Mouse (Mus musculus) v-Abl transformed pro-B cells (cell line): ENCODE measurements around the gene Neurl4.

Experiments used
- in situ Hi-C, 2 experiments: fragments of 400-800 bp; cut with MboI; formaldehyde crosslinking; loops; one replicate each; pipeline ENCODE4 v1.15.1; 2025; ENCODE audit not compliant: unreplicated experiment in 2 of 2

Neurl4 gene

GRCm38 (mm10) chr11:69880506-69880852 lies 20.4 kb upstream of the Neurl4 start:
- in situ Hi-C loops, result loop anchor here (5.0 kb wide), 1 partner anchor 42 kb away; the partner anchor contains the start of gene Eif5a (in 2 of the 2)

DNA sequence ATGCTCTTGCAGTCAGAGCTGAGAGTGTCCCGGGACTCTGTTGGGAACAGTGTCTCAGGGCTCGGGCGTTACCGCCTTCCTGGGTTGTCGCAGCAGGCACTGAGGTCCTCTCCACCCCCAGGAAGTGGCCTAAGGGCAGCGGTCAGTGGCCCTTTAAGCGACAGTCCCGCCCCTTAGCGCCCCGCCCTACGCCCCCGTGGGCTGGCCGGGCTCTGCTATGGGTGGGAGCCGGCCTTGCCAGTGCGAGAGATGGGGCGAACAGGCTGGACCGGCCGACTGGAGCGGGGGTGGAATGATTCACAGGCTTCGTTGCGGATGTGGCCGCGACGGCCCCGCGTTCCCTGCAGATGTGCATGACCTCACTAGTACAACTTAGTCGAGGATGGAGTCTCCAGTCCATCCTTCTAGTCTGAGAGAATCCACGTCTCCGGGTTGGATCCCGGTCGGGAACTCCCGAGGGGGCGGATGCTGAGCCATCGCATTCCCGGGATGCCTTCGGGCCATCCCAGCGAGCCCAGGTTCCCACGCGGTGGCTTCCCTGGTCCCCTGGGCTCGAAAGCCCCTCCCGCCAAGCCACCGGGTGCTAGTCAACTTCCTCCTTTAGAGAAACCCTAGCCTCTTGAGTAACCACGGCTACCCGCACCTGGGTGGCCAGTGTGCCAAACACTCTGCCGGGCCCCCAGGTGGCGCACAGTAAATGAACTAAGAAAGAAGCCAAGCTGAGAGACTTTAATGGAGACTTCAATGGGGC lies 19.8 kb upstream of the Neurl4 start, which contains the start of gene Kctd11:
Kctd11 (minus strand) TSS at position 554 of the 751 bp plus-strand sequence.
- in situ Hi-C loops, result loop anchor here (5.0 kb wide), 1 partner anchor 41 kb away; the partner anchor contains the start of gene Eif5a (in 2 of the 2)

GRCm38 (mm10) chr11:69881787-69882670 lies 18.8 kb upstream of the Neurl4 start:
- in situ Hi-C loops, result loop anchor here (5.0 kb wide), 1 partner anchor 40 kb away; the partner anchor contains the start of gene Eif5a (in 2 of the 2)

- in situ Hi-C loops, result loop anchor here (5.0 kb wide), 1 partner anchor 39 kb away; the partner anchor contains the start of gene Eif5a (in 2 of the 2)
These were observed 17.8 kb upstream of the Neurl4 start for GRCm38 (mm10) chr11:69883066-69883465.

DNA sequence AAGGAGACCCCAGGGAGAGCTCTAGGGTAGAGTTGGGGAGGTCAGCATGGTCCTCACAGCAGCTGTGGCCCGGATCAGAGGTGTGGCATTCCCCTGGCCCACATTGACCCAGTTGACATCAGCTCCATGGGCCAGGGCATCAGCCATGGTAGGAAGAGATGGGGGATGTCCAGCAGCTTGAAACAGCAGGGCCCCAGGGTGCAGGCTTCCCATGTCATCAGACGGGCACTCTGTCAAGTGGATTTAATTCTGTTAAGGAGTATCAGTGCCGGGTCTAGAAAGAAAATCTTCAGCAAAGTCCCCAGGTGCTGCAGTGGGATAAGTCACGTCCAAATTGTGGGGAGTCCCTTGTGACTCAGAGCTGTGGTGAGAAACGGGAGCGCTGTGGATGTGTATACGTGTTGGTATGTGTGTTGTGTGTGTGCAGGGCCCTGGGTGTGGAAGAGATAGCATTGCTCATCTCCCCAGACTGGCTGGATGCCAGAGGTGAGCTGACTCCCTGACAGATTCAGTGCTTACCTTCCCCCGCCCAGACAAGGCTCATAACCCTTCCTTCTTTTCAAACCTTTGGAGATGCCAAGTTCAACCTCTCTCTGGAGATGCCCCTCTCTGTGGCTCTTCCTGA lies 17.2 kb upstream of the Neurl4 start:
- in situ Hi-C loops, result loop anchor here (5.0 kb wide), 1 partner anchor 39 kb away; the partner anchor contains the start of gene Eif5a (in 2 of the 2)

GRCm38 (mm10) chr11:69884240-69884639 lies 16.6 kb upstream of the Neurl4 start:
- in situ Hi-C loops, result loop anchor here (5.0 kb wide), 1 partner anchor 38 kb away; the partner anchor contains the start of gene Eif5a (in 2 of the 2)

DNA sequence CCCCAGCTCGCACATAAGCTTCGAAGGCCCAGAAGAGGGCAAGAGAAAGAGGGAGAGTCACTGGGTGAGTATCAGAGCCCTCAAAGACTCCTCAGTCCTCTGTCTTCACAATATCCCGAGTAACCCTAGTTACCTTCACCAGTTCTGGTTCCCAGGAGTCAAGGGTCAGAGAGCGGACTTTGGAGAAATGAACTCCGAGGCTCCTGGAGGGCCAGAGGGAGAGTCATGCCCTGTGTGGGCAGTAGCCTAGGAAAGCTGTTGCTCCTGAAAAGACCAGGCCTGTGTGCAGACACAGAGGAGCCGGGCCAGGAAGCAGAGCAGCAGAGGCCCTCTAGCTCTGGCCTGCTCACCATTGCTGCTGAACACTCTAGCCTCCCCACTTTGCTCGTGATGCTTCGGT lies 16.2 kb upstream of the Neurl4 start:
- in situ Hi-C loops, result loop anchor here (5.0 kb wide), 1 partner anchor 38 kb away; the partner anchor contains the start of gene Eif5a (in 2 of the 2)

DNA sequence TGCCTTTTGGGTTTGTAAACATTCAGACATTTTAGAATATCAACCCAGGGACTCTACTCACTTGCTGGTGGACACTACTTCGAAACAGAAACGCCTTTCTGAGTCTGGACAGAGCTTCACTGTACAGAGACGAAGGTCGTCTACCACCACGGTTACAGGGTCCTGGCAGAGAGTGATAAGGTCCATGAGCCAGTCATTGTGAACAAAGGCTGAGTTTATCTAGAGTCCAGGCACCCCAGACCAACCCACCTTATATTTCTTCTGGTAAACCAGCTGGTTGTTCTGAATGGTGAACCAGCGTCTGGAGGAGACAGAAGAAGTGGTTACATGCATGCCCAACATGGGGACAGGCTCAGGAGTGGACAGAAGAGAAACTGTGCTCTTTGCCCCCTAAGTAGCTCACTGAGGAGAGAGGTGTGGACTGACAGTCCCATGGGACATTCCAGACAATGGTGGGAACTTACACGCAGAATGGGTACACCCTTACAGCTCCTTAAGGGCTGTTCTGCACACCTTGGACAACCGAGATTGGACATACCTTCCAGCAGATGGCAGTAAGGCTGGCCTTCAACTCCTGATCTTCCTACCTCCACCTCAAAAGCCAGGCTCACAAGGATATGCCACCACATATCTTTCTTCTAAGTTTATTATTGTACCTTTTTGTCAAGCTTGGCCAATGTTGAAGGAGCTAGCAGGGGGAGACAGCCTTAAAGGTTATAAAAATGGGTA lies 13.8 kb upstream of the Neurl4 start:
- in situ Hi-C loops, result no loop called here

- in situ Hi-C loops, result no loop called here
These were observed 9.4 kb upstream of the Neurl4 start for GRCm38 (mm10) chr11:69891482-69891881.

- in situ Hi-C loops, result no loop called here
These were observed 6.2 kb upstream of the Neurl4 start for GRCm38 (mm10) chr11:69894671-69895070.

- in situ Hi-C loops, result no loop called here
These were observed 5.6 kb upstream of the Neurl4 start, which contains the start of gene Acap1 for GRCm38 (mm10) chr11:69895291-69895690. TSS of gene Acap1 (minus strand) at chr11:69895539.

GRCm38 (mm10) chr11:69899870-69900269 lies 1.0 kb upstream of the Neurl4 start:
- in situ Hi-C loops, result no loop called here

GRCm38 (mm10) chr11:69901406-69901846 lies 554 bp downstream of the Neurl4 start:
- in situ Hi-C loops, result no loop called here

DNA sequence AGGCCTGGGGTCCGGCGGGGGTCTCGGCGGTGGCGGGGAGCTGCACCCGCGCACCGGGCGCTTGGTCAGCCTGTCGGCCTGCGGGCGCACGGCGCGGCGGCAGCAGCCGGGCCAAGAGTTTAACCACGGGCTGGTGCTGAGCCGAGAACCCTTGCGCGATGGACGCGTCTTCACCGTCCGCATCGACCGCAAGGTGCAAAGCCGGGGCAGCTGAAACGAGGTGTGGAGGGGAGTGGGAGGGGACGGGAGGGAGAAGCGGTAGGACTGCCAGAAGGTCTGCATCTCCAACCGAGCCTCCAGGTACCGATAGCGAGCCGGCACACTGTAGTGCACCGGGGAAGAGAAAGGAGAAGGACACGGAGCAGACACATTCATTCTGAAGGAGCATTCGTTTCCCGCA lies 1.1 kb downstream of the Neurl4 start:
- in situ Hi-C loops, result no loop called here

DNA sequence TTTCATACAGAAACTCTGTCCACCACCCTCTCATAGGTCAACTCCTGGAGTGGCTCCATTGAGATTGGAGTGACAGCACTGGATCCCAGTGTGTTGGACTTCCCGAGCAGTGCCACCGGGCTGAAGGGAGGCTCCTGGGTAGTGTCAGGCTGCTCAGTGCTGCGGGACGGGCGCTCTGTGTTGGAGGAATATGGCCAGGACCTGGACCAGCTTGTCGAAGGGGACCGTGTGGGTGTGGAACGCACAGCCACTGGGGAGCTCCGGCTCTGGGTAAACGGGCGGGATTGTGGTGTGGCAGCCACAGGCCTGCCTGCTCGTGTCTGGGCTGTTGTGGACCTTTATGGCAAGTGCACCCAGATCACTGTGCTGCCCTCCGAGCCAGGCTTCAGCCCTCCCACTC lies 2.1 kb downstream of the Neurl4 start:
- in situ Hi-C loops, result no loop called here

DNA sequence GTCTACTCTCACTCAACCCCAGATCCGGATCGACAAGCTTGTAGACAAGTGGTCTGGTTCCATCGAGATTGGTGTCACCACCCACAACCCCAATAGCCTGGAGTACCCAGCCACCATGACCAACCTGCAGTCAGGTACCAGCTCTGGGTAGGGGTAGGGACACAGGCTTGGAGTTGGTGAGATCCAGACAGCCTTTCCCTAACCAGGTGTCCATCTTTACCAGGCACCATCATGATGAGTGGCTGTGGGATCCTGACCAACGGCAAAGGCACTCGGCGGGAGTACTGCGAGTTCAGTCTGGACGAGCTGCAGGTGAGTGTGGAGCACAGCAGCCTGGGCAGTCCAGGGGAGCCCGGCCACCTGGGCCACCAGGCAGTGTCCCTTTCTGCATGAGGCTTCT lies 3.4 kb downstream of the Neurl4 start:
- in situ Hi-C loops, result no loop called here

- in situ Hi-C loops, result no loop called here
These were observed 7.8 kb downstream of the Neurl4 start for GRCm38 (mm10) chr11:69908645-69909044.

- in situ Hi-C loops, result no loop called here
These were observed 8.3 kb downstream of the Neurl4 start for GRCm38 (mm10) chr11:69909174-69909573.

DNA sequence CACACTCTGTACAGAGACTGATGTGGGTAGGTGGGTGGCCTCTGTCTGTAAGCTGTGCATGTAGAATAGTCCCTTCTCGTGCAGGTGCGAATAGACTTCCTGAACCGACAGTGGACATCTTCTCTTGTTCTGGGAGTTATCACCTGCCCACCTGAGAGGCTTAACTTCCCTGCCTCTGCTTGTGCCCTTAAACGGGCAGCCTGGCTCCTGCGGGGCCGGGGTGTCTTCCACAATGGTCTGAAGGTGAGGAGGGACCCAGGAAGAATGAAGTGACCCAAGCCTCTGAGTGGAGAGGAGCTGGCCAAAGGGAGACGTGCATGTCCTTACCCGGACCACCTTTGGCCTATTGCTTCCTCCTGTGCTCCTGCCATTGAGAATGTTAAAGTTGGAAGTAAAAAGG lies 9.3 kb downstream of the Neurl4 start:
- in situ Hi-C loops, result no loop called here
